Mouse (Mus musculus) thymus, adult 2 months (tissue): ENCODE measurements at regions not wholly inside any gene's neighbourhood (a gene's known extent, or its start where the extent isn't known, plus 50 kb on each side); places are given as distances from the start of the nearest gene placed in this dataset.
"Not testable (repeated sequence)": the region's sequence is repeated elsewhere in the genome, so short reads cannot be mapped to it uniquely, and the experiment has no call there.

Experiments
- DNase-seq: peaks from one replicate; pipeline ENCODE4 v3.0.0; 2021
- H3K27ac ChIP-seq: fragments of 200-500 bp; 2 replicates; pipeline ENCODE4 v1.5.1; 2012; ENCODE audit warnings: low read length, control low read depth; ENCODE audit not compliant: control insufficient read depth, insufficient read depth
- H3K27me3 ChIP-seq: fragments of 200-500 bp; 2 replicates; pipeline ENCODE4 v1.6.1; 2012; ENCODE audit warnings: mild to moderate bottlenecking, low read length, moderate library complexity, mixed read lengths; ENCODE audit not compliant: control insufficient read depth, insufficient read depth
- H3K36me3 ChIP-seq: fragments of 200-500 bp; 2 replicates; pipeline ENCODE4 v1.6.1; 2012; ENCODE audit warnings: mild to moderate bottlenecking, low read length, moderate library complexity; ENCODE audit not compliant: control insufficient read depth, insufficient read depth
- H3K4me1 ChIP-seq: fragments of 200-500 bp; replicated peaks from 2 replicates; pipeline ENCODE4 v1.6.1; 2012; ENCODE audit warnings: low read length; ENCODE audit not compliant: control insufficient read depth, insufficient read depth
- H3K4me3 ChIP-seq: fragments of 200-500 bp; 2 replicates; pipeline ENCODE4 v1.5.1; 2012; ENCODE audit warnings: mild to moderate bottlenecking, low read length, control low read depth, moderate library complexity; ENCODE audit not compliant: control insufficient read depth, insufficient read depth
- CTCF ChIP-seq: fragments of 200-500 bp; IDR thresholded peaks from 2 replicates; pipeline ENCODE4 v1.5.1; 2012; ENCODE audit warnings: mild to moderate bottlenecking, control low read depth, low read length, moderate library complexity, borderline replicate concordance; ENCODE audit not compliant: control insufficient read depth, poor library complexity, insufficient read depth; ENCODE audit errors: extremely low read depth
- POLR2A ChIP-seq: fragments of 200-500 bp; IDR thresholded peaks from 2 replicates; pipeline ENCODE4 v1.6.1; 2012; ENCODE audit warnings: mild to moderate bottlenecking, low read length, control low read depth, moderate library complexity; ENCODE audit not compliant: control insufficient read depth, poor library complexity, insufficient read depth; ENCODE audit errors: extremely low read depth
- WGBS: fragments of 180-500 bp; shearing (Covaris S2); methylation state at CpG from one replicate; pipeline ENCODE4 v1.1.7; 2018; 5-methylcytosine and 5-hydroxymethylcytosine counted together

GRCm38 (mm10) chr17:4581851-4582250 is 412.3 kb upstream of the Arid1b start:
- no peaks in the 10 kb centered on the region for H3K4me1 ChIP-seq

GRCm38 (mm10) chr17:4610481-4610880 is 383.7 kb upstream of the Arid1b start:
- no peak overlapping the region for H3K4me3 ChIP-seq
- no peaks in the 10 kb centered on the region for H3K27me3 ChIP-seq
- H3K27ac ChIP-seq, result no peak overlapping the region
- no peaks in the 10 kb centered on the region for H3K4me1 ChIP-seq
- 91% methylated on average over 8 of the region's 8 CpGs for WGBS
- no peak for DNase-seq
- TF ChIP-seq CTCF (no peak), POLR2A (no peak)
- H3K36me3 ChIP-seq, result no peaks in the 10 kb centered on the region

More at GRCm38 (mm10) chr17:4581851-4582250, 412.3 kb upstream of the Arid1b start:
- no peak for TF ChIP-seq POLR2A
- no peak for TF ChIP-seq CTCF
- no peak overlapping the region for H3K27ac ChIP-seq
- H3K36me3 ChIP-seq, result no peaks in the 10 kb centered on the region
- WGBS, result 94% methylated on average over 11 of the region's 11 CpGs
- no peaks in the 10 kb centered on the region for H3K27me3 ChIP-seq
- DNase-seq, result no peak
- H3K4me3 ChIP-seq, result no peak overlapping the region

GRCm38 (mm10) chr17:4610993-4611392 is 383.1 kb upstream of the Arid1b start:
- 93% methylated on average over 5 of the region's 5 CpGs for WGBS
- H3K4me1 ChIP-seq, result no peaks in the 10 kb centered on the region
- no peaks in the 10 kb centered on the region for H3K36me3 ChIP-seq
- H3K27ac ChIP-seq, result no peak overlapping the region
- no peak for DNase-seq
- H3K27me3 ChIP-seq, result no peaks in the 10 kb centered on the region
- TF ChIP-seq POLR2A, result no peak
- no peak for TF ChIP-seq CTCF
- H3K4me3 ChIP-seq, result no peak overlapping the region

GRCm38 (mm10) chr17:4611711-4612110 is 382.4 kb upstream of the Arid1b start:
- no peak overlapping the region for H3K27ac ChIP-seq
- H3K4me3 ChIP-seq, result no peak overlapping the region
- DNase-seq, result no peak
- H3K4me1 ChIP-seq, result no peaks in the 10 kb centered on the region
- TF ChIP-seq CTCF, result no peak
- no peak for TF ChIP-seq POLR2A
- WGBS, result 78% methylated on average over 2 of the region's 2 CpGs
- H3K36me3 ChIP-seq, result no peaks in the 10 kb centered on the region
- no peaks in the 10 kb centered on the region for H3K27me3 ChIP-seq

GRCm38 (mm10) chr17:4612136-4612535 is 382.0 kb upstream of the Arid1b start:
- WGBS, result 77% methylated on average over 10 of the region's 10 CpGs
- Histone ChIP-seq H3K27ac (no peak overlapping the region), H3K4me1 (no peaks in the 10 kb centered on the region), H3K4me3 (no peak overlapping the region), H3K27me3 (no peaks in the 10 kb centered on the region), H3K36me3 (no peaks in the 10 kb centered on the region)
- DNase-seq, result no peak
- no peak for TF ChIP-seq POLR2A
- TF ChIP-seq CTCF, result no peak

- H3K27ac ChIP-seq, result no peak overlapping the region
- DNase-seq, result no peak
- H3K27me3 ChIP-seq, result no peaks in the 10 kb centered on the region
- TF ChIP-seq POLR2A (no peak), CTCF (no peak)
- H3K4me1 ChIP-seq, result no peaks in the 10 kb centered on the region
- 92% methylated on average over 7 of the region's 7 CpGs for WGBS
- H3K36me3 ChIP-seq, result no peaks in the 10 kb centered on the region
- H3K4me3 ChIP-seq, result no peak overlapping the region
Measured at GRCm38 (mm10) chr17:4612741-4613140, 381.4 kb upstream of the Arid1b start.

- no peak for TF ChIP-seq CTCF
- TF ChIP-seq POLR2A, result no peak
- DNase-seq, result no peak
- no peaks in the 10 kb centered on the region for H3K4me1 ChIP-seq
Measured at GRCm38 (mm10) chr17:4620361-4620760, 373.8 kb upstream of the Arid1b start.

GRCm38 (mm10) chr17:4626126-4626525 is 368.0 kb upstream of the Arid1b start:
- 94% methylated on average over 1 of the region's 1 CpGs for WGBS
- not testable (repeated sequence) for H3K4me3 ChIP-seq, DNase-seq, H3K27ac ChIP-seq, H3K27me3 ChIP-seq, H3K36me3 ChIP-seq, H3K4me1 ChIP-seq

More at GRCm38 (mm10) chr17:4620361-4620760, 373.8 kb upstream of the Arid1b start:
- Histone ChIP-seq H3K4me3 (no peak overlapping the region), H3K27ac (no peak overlapping the region), H3K27me3 (no peaks in the 10 kb centered on the region), H3K36me3 (no peaks in the 10 kb centered on the region)
